Mouse (Mus musculus) bone marrow, adult 2 months (tissue): ENCODE measurements at regions not wholly inside any gene's neighbourhood (a gene's known extent, or its start where the extent isn't known, plus 50 kb on each side); places are given as distances from the start of the nearest gene placed in this dataset.

ENCODE experiments used
- CTCF ChIP-seq: fragments of 200-500 bp; IDR thresholded peaks from 2 replicates; pipeline ENCODE4 v1.5.1; 2011; ENCODE audit warnings: low read length, control low read depth; ENCODE audit not compliant: control insufficient read depth, insufficient read depth
- POLR2A ChIP-seq: fragments of 200-500 bp; IDR thresholded peaks from 2 replicates; pipeline ENCODE4 v1.6.1; 2011; ENCODE audit warnings: low read depth, mild to moderate bottlenecking, control low read depth, low read length, borderline replicate concordance; ENCODE audit not compliant: control insufficient read depth

GRCm38 (mm10) chr16:55378701-55379100 lies 80.9 kb upstream of the Zpld1 start:
- TF ChIP-seq POLR2A (no peak), CTCF (no peak)
